Mouse (Mus musculus): ENCODE data around the gene Dag1.

DNA sequence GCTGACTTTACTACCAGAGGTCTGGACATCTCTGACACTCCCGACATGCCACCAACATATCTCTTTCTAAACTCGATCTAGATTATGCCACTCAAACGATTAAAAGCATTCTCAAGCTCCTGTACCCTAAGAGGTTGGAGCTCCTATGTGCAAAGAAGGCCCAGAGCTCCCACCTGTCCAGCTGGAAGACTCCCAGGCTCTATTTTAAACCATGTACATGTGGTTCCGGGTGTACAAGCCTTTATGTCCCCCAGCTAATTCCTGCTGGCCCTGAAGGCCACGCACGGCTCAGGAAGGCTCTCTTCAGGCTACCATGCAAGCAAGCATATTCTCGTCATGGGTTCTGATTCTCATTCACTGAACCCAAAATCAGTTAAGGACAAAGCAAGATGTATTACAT, 1.9 kb downstream of the Dag1 start:
- TF ChIP-seq POLR2A (IDR thresholded peaks at IDR 0.05; ENCODE audit: insufficient read depth, low read length) = no peak
- no peak for TF ChIP-seq CTCF (IDR thresholded peaks at IDR 0.05; ENCODE audit: low read depth, low read length)
- no peak for TF ChIP-seq EP300 (IDR thresholded peaks at IDR 0.05; ENCODE audit: insufficient read depth, low read depth, low read length)
